Mouse (Mus musculus): ENCODE data around the gene Chil5. TPM values are rescaled to one million over a fixed set of nuclear protein-coding genes. Genes with fewer than 3 reads are reported as not detected.
"Not testable (repeated sequence)": the region's sequence is repeated elsewhere in the genome, so short reads cannot be mapped to it uniquely, and the experiment has no call there.

Gene Chil5
- polyA plus RNA-seq, 1 experiment from 2014 or later, result not detected

DNA sequence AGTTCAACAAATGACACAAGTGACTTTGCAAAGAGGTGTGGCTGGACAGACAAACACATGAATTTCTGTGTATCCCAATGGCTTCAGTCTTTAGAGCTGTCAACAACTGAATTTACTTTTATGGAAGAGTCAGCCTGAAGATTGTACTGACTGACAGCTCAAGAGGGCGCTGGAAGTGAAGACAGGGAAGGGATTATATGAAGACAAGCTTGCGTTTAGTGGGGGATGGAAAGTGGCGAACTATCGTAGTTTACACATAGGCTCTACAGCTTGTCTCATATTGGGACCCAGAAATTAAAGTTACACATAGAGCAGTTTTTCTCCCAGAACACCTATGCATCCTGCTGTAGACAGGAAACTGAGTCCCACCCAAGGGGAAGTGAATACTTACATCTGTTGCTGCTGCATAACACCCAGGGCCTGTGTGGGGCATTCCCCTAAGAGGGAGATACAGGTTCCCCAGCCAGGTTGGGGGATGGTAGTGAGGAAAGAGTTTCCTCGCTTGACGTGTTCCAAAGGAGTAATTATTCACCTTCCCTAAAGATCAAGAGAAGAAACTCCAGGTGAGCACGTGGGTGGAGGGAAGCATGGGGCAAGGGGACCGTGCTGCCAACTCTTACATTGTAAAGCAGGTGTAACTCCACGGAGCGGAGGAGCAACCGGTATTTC lies 31.8 kb downstream of the Chil5 start:
- H3K4me2 ChIP-seq, result peak overlapping the region; percentile 55
- H3K27ac ChIP-seq, result no peak overlapping the region
- no peaks in the 10 kb centered on the region for H3K36me3 ChIP-seq
- H3K4me3 ChIP-seq, result peak overlapping the region; percentile 22
- 14% methylated on average over 11 of the region's 11 CpGs for WGBS
- H3K9ac ChIP-seq, result no peak overlapping the region
- H3K4me1 ChIP-seq (replicated peaks), result peaks cover 7% of the 10 kb centered on the region; the same call in 1 of the 2 replicates
- no peaks in the 10 kb centered on the region for H3K27me3 ChIP-seq
- no peak for ATAC-seq (replicated peaks; ENCODE audit: insufficient number of reproducible peaks, insufficient read depth, low FRiP score, low read depth)
- H3K9me3 ChIP-seq (replicated peaks), result no peaks in the 10 kb centered on the region

GRCm38 (mm10) chr3:105994730-105995129 lies 37.9 kb downstream of the Chil5 start:
- H3K27ac ChIP-seq, result no peak overlapping the region
- no peaks in the 10 kb centered on the region for H3K36me3 ChIP-seq
- no peak for ATAC-seq (replicated peaks; ENCODE audit: insufficient number of reproducible peaks, insufficient read depth, low FRiP score, low read depth)
- no peaks in the 10 kb centered on the region for H3K27me3 ChIP-seq
- H3K4me3 ChIP-seq, result no peak overlapping the region
- H3K4me2 ChIP-seq, result no peak overlapping the region
- no peak overlapping the region for H3K9ac ChIP-seq
- H3K4me1 ChIP-seq (replicated peaks), result no peaks in the 10 kb centered on the region
- WGBS, result 54% methylated on average over 2 of the region's 2 CpGs
- no peaks in the 10 kb centered on the region for H3K9me3 ChIP-seq (replicated peaks)

- H3K4me1 ChIP-seq (replicated peaks), result no peaks in the 10 kb centered on the region
- no peak overlapping the region for H3K4me3 ChIP-seq
- 19% methylated on average over 4 of the region's 4 CpGs for WGBS
- H3K4me2 ChIP-seq, result no peak overlapping the region
- H3K27ac ChIP-seq, result no peak overlapping the region
- no peak for ATAC-seq (replicated peaks; ENCODE audit: insufficient number of reproducible peaks, insufficient read depth, low FRiP score, low read depth)
- H3K9me3 ChIP-seq (replicated peaks), result no peaks in the 10 kb centered on the region
- no peak overlapping the region for H3K9ac ChIP-seq
- no peaks in the 10 kb centered on the region for H3K36me3 ChIP-seq
- no peaks in the 10 kb centered on the region for H3K27me3 ChIP-seq
Observed at GRCm38 (mm10) chr3:105991653-105992283, 40.8 kb downstream of the Chil5 start.

- not testable (repeated sequence) for H3K36me3 ChIP-seq; H3K4me3 ChIP-seq; H3K9me3 ChIP-seq (replicated peaks); H3K4me1 ChIP-seq (replicated peaks); H3K27ac ChIP-seq; H3K4me2 ChIP-seq; H3K9ac ChIP-seq; H3K27me3 ChIP-seq; ATAC-seq (replicated peaks; ENCODE audit: insufficient number of reproducible peaks, insufficient read depth, low FRiP score, low read depth)
- WGBS, result 57% methylated on average over 5 of the region's 5 CpGs
Observed at GRCm38 (mm10) chr3:105989611-105990010, 43.0 kb downstream of the Chil5 start.

GRCm38 (mm10) chr3:105974174-105974573 lies 58.4 kb downstream of the Chil5 start:
- no peak for ATAC-seq (replicated peaks; ENCODE audit: insufficient number of reproducible peaks, insufficient read depth, low FRiP score, low read depth)
- no peaks in the 10 kb centered on the region for H3K27me3 ChIP-seq
- H3K27ac ChIP-seq, result no peak overlapping the region
- no peaks in the 10 kb centered on the region for H3K9me3 ChIP-seq (replicated peaks)
- no peak overlapping the region for H3K4me3 ChIP-seq
- no peak overlapping the region for H3K9ac ChIP-seq
- WGBS, result 75% methylated on average over 2 of the region's 2 CpGs
- H3K36me3 ChIP-seq, result peaks cover 14% of the 10 kb centered on the region; the same call in 1 of the 2 replicates
- no peak overlapping the region for H3K4me2 ChIP-seq
- H3K4me1 ChIP-seq (replicated peaks), result no peaks in the 10 kb centered on the region

- Histone ChIP-seq H3K4me1 (replicated peaks) (no peaks in the 10 kb centered on the region), H3K4me3 (no peak within 1 kb of the TSS), H3K9me3 (replicated peaks) (no peaks in the 10 kb centered on the region), H3K27me3 (no peaks in the 10 kb centered on the region), H3K4me2 (no peak within 1 kb of the TSS), H3K9ac (no peak within 1 kb of the TSS), H3K36me3 (peaks cover 22% of the 10 kb centered on the region), H3K27ac (no peak within 1 kb of the TSS)
- no peak for ATAC-seq (replicated peaks; ENCODE audit: insufficient number of reproducible peaks, insufficient read depth, low FRiP score, low read depth)
- WGBS, result 79% methylated on average over 3 of the region's 3 CpGs
Observed at GRCm38 (mm10) chr3:105973411-105973810, 59.2 kb downstream of the Chil5 start, which contains the start of gene Ovgp1. Ovgp1 (plus strand) TSS chr3:105973711.

GRCm38 (mm10) chr3:105971831-105972446 lies 60.7 kb downstream of the Chil5 start:
- Histone ChIP-seq H3K4me1 (replicated peaks) (no peaks in the 10 kb centered on the region), H3K4me3 (no peak overlapping the region), H3K4me2 (no peak overlapping the region), H3K9me3 (replicated peaks) (no peaks in the 10 kb centered on the region), H3K9ac (no peak overlapping the region), H3K36me3 (peaks cover 37% of the 10 kb centered on the region), H3K27ac (no peak overlapping the region), H3K27me3 (no peaks in the 10 kb centered on the region)
- 86% methylated on average over 5 of the region's 5 CpGs for WGBS
- ATAC-seq (replicated peaks; ENCODE audit: insufficient number of reproducible peaks, insufficient read depth, low FRiP score, low read depth), result no peak

Other genes with a start within 250 kb of the Chil5 start
- 79.7 and 92.9 TPM in 2 replicates for gene Rap1a, start 231.5 kb downstream of the Chil5 start, polyA plus RNA-seq (2015; fragmentation: Nextera tagmentation; extraction: Ambion mirVana)
- gene Adora3, start 162.0 kb downstream of the Chil5 start, polyA plus RNA-seq (2015; fragmentation: Nextera tagmentation; extraction: Ambion mirVana), result 0.19 and 0.32 TPM in 2 replicates
- gene Tmigd3, start 161.9 kb downstream of the Chil5 start, polyA plus RNA-seq (2015; fragmentation: Nextera tagmentation; extraction: Ambion mirVana), result 0.46 and 0.50 TPM in 2 replicates
- gene I830077J02Rik, start 100.2 kb downstream of the Chil5 start, polyA plus RNA-seq (2015; fragmentation: Nextera tagmentation; extraction: Ambion mirVana), result 0.76 and 1.8 TPM in 2 replicates
- gene Wdr77, start 73.4 kb downstream of the Chil5 start, polyA plus RNA-seq (2015; fragmentation: Nextera tagmentation; extraction: Ambion mirVana), result 69.9 and 92.3 TPM in 2 replicates
- 760 and 907 TPM in 2 replicates for gene Atp5f1, start 72.7 kb downstream of the Chil5 start, polyA plus RNA-seq (2015; fragmentation: Nextera tagmentation; extraction: Ambion mirVana)
- 1.3 and 1.4 TPM in 2 replicates for gene Ovgp1, start 59.1 kb downstream of the Chil5 start, polyA plus RNA-seq (2015; fragmentation: Nextera tagmentation; extraction: Ambion mirVana)
- 0.42 and 1.3 TPM in 2 replicates for gene Pifo, start 18.2 kb downstream of the Chil5 start, polyA plus RNA-seq (2015; fragmentation: Nextera tagmentation; extraction: Ambion mirVana)
- gene Chia1, start 80.4 kb upstream of the Chil5 start, polyA plus RNA-seq (2015; fragmentation: Nextera tagmentation; extraction: Ambion mirVana), result 0.09 TPM in 1 of 2 replicates, not detected in the other
- 0.08 and 0.30 TPM in 2 replicates for gene Chil3, start 134.8 kb upstream of the Chil5 start, polyA plus RNA-seq (2015; fragmentation: Nextera tagmentation; extraction: Ambion mirVana)
- 0.19 TPM in 1 of 2 replicates, not detected in the other for gene Chil4, start 186.7 kb upstream of the Chil5 start, polyA plus RNA-seq (2015; fragmentation: Nextera tagmentation; extraction: Ambion mirVana)